Mouse (Mus musculus) urinary bladder, postnatal 4 days (tissue): ENCODE results near the gene Rasl10a.

Experiments
- DNase-seq, 2 experiments: peaks; one replicate each; pipeline ENCODE4 v3.0.0; 2021 to 2022; ENCODE audit warnings: low spot score in 2 of 2

Rasl10a gene

DNA sequence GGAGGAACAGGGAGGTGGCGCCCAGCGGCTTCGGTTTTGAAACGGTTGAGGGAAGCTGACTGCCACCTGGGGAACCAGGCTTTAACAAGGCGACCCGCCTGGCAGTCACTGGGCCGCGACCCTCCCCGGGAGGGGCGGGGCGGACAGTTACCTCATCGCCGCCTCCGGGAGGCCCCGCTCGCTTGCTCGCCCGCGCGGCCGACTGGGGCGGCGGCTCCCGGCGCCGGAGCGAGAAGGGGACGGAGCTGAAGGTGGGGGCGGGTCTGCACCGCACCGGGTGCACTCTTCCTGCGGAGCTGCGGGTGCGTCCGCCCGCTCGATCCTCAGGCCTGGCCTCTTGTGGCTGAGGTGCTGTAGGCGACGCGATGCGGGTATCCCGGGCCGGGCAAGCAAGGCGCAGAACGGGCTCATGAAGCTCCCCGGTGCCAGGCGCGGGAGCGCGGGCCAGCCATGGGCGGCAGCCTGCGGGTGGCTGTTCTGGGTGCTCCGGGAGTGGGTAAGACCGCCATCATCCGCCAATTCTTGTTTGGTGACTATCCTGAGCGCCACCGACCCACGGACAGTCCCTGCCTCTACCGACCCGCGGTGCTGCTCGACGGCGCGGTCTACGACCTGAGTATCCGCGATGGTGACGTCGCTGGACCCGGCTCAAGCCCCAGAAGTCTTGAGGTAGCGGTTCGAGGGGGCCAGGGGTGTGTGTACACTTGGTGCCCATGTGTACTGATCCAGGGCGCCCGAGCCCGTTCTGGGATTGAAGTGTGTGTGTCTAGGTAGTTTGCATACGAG is at the start of gene Rasl10a:
TSS of gene Rasl10a (plus strand) at position 273 of the 786 bp plus-strand sequence.
- no peak for DNase-seq

DNA sequence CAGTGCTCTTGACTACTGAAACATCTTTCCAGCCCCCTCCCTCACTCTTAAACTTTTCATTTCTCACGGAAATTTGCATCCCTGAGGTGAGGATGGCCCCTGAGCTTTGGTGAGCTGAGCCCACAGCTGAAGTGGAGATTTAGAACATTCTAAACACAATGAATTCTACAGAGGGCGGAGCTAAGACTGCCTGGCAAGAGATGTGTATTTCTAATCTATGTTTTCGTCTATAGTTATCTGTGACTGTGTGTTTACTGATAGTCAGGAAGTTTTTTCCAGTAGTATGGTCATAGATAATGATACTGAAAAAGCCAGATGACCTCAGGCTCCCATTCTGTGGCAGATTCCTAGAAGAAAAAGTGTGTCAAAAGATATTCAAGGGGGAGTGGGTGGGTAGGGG is 49.1 kb upstream of the Rasl10a start:
- DNase-seq = no peak

DNA sequence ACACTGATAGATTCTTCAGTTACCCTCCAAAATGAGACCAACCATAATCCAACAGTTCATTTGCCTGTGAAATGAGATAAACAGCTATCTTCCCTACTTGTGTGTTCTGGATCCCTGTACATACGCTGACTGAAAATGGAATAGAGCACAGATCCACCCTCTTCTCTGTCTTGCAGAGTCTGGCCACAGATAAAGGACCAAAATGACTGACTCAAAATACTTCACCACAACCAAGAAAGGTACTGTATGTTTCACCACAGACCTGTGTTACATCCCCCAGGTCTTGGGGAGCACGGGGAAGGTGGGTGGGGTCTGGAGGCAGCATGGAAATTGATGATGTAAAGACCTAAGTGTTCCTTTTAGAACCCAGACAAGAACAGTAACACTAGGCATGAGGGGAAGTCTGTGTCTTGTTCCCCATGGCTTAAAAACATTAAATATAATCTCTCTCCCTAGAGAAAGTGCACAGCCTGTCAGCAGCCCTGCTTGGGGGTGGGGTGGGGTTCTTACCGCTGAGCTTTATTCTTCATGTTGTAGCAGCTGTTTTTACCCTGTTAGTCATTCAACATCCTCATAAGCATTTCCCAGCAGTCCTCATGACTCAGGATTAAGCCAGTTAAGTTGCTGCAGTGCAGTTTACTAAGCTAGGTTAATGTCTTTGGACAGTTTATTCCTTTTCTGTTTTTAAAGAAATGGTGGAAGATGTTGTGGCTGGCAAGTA is 48.4 kb upstream of the Rasl10a start:
- DNase-seq = no peak

DNA sequence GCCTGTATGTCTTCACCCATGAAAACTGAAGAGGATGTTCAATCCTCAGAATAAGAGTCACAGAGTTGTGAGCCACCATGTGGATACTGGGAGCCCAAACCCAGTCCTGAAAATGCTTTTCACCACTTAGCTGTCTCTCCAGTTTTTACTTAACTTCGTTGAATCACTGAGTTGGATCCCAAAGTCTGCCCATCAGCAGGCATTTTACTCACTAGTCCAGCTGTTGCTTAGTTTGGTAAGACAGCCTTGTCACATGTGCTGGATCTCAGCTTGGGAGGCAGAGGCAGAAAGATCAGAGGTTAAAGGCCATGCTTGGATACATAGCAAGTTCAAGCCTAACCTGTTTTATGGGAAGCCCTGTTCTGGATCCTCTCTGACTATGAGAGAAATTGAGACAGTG is 47.7 kb upstream of the Rasl10a start:
- DNase-seq = no peak

DNA sequence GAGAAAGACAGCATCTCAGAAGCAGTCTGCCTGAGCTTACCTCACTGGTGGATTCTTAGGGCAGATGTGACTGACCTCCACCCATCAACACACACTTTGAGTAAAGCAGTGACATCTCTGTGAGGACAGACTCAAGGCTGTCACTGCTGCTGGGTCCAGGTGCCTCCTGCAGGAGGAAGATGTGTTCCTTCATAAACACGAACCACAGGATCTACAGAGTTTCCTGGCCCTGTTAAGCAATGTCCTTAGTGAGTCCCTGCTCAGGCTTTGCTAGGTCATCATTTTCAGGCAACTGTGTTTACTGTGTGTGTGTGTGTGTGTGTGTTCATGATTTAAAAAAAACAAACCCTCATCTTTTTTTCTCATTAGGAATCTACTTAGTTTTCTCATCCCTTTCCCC is 46.4 kb upstream of the Rasl10a start:
- DNase-seq = no peak

DNA sequence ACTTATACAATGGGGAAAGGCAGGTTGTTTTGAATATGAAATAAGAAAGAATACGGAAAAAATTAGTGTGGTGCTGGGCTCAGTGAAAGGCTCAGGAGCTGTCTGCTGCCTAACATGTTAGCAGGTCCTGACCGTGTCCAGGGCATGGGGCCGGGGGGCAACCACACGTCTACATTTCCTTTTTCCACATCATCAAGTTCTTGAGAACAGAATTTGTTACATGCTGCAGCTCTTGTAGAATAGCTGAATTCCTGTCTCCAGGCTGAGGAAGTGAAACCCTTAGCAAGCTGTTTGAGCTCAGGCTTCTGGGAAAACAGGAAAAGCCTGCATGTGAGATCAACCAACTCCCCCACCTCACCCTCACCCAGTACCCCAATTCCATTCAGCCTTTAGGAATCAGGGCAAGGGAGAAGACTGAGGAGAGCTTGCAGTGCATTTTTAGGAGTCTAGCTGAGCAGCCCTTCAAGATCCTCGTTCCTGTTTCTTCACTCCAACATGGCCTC is 45.7 kb upstream of the Rasl10a start:
- DNase-seq = no peak

DNA sequence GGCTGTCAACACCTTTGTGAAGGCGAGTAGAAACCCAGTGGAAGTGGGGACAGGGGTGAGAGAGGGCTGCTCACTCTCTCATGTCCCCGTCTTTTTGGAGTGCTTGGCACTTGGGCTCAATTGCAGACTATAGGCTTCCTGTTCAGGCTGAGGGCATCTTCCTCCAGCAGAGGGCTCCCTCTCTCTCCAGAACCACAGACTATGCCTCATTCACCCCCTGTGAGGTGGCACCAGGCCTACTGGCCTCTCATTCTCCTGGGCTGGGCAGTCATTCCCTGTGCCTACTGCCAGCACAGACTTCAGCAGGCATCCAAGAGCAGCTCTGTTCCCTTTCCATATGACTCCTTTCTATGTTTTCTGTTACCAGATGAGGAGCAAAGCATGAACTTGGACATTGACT is 42.2 kb upstream of the Rasl10a start:
- no peak for DNase-seq

DNA sequence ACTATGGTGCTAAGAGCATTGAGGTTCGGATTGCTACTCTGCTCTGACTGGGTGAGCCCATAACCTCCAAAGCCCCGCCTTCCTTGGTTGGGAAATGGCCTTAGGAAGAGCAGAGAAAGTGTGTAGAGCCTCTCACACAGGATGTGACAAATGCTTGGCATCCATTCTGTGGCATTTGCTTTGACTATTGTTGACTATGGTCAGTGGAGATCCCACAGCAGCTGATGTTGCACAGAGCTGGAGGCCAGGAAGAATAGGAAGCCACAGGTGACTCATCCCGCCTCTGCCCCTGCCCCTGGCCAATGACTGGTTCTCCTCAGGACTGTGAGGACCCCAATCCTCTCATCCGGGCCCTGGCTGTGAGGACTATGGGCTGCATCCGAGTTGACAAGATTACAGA is 41.6 kb upstream of the Rasl10a start:
- DNase-seq = no peak

DNA sequence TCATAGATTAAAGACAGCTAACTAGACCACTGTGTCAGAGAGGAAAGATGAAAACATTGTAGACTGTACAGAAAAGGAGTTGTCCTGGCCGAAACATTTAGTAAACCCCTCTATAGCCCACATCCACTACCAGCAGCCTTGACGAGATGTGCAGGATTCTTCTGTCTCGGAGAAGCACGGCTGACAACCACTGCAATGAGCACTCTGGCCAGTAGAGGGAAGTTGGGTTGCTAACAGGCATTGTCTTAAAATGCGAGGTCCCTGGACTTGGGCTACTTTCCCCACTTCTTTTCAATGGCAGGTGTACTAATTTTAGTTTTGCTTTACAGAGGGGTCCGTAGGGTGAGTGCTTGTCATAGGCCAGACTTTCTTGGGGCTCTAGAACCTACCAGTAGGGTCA is 40.4 kb upstream of the Rasl10a start:
- DNase-seq = no peak

DNA sequence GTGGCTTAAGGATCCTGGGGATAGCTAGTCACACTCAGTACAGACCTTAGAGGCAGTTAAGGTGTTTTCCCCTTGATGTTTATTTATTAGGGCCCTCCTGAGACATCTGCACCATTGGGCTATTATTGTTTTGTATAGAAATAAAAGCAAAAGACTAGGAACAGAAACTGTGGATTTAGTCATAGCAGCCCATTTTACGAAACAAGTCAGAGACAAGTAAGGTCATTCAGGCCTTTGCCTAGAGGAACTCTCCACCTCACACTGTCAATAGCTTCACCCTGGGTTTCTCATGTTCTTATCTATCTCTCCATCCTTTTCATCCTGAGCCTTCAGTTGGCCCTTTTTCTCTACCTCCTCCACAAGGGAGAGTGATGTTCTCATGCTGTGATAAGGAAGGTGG is 32.8 kb upstream of the Rasl10a start:
- DNase-seq = no peak

DNA sequence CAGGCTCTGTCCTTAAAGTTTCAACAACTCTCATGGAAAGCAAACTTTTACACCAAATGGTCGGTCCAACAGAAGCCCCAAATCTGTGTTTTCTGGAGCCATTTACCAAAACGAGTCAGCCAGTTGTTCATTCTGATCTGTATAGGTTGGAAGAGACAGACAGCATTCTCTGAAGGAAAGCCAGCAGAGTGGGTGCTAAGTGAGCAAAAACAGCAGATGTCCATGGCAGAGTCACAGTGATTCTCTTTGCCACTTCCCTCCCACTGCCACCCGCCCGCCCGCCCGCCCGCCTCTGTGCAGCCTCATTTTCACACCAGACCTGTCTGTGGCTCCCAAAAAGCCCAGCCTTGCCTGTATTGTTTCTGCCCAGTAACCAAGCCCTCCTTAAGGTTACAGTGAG is 29.7 kb upstream of the Rasl10a start:
- no peak for DNase-seq

DNA sequence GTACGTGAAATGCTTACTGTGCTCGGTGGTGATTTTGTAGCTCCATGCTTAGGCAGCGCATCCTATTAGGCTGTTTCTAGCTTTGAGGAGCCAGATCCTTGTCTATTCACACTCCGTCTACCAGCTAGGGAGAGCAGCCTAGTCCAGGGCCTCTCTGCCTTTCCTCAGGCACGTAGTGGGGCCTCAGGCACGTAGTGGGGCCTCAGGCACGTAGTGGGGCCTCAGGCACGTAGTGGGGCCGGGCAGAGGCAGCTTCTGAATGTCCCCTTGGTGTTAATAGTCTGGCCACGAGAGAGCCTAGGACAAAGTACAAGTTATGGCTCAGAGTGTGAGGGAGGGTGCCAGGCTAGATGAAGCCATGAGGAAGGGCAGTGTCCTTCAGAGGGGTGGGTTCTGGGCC is 25.2 kb upstream of the Rasl10a start:
- DNase-seq = no peak

DNA sequence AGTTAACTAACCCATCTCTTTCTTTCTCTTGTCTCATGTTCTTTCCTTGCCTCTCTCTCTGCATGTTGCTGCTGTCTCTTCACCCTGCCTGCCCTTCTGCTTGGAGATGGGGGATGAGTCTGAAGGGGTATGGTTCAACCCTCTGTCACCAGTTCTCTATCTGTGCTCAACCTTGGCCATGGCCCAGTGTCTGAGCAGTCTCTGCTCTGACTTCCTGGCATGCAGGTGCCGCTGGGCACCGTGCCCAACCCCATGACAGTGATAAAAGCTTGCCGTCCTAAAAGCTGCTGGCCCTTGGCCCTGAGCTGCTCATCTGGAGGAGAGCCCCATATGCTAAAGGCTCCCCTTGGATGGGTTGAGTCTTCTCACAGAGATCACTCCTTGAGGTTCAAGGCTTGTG is 24.8 kb upstream of the Rasl10a start:
- DNase-seq = no peak

DNA sequence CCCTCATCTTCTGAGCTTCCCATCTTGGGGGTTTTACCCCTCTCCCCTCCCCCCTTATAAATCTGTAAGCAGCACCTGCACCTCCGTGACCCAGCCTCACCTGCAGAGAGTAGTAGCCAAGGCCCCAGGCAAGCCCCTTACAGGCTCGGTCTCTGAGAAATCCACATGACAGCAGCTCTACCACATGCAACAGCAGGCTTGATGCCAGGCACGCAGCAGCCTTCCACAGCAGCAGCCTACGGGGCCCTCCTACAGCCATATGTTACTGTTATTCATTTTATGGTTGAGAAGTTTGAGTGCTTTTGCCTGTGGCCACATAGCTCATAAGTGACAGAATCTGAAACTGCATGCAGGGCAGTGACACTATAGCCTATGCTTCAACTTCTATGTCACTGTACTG is 22.5 kb upstream of the Rasl10a start:
- DNase-seq = no peak

DNA sequence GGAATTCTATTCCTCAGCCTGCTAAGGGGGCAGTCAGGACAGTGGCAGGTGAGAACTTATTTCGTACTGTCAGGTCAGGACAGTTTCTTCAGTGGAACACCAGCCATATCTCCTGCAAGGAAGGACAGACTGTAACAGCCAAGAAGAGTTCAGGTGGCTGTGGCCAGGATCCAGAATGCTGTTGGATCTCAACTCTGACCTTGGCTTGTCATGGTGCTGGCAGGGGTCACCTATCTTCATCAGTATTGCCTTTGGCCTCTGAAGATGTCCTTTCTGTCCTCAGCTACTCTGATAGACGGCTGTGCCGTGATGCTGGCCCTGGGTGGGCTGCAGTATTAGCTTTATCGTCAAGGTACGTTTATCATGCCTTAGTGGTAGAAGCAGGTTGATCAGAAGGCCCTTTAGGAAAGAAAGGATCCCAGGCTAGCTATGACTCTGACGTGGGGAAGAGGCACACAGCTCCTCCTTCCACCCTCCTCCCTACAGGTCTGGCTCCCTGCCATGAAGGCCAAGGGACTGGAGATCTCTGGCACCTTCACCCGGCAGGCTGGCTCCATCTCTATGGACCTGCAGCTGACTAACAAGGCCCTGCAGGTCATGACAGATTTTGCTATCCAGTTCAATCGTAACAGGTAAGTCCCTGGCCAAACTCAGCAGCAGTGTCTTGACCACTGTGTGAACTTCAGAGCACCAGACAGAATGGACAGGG is 20.6 kb upstream of the Rasl10a start:
- DNase-seq = no peak

DNA sequence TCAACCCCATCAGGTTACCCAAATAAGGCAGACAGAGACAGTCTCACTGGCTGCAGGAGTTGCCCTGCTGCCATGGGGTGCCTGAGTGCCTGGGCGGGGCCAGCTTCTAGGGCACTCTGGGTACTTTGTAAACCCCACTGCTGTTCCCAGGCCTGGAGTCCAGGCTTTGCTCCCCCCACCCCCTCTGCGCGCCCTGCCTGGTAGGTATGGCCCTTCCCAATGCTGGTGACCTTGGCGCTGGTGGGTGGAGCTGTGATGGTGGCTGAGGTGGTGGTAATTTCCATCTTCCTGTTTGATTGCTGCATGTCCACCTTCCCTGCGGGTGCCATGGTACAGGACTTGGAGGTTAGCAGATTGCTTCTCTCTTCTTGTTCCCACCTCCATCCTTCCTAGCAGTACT is 17.3 kb upstream of the Rasl10a start:
- DNase-seq = no peak

DNA sequence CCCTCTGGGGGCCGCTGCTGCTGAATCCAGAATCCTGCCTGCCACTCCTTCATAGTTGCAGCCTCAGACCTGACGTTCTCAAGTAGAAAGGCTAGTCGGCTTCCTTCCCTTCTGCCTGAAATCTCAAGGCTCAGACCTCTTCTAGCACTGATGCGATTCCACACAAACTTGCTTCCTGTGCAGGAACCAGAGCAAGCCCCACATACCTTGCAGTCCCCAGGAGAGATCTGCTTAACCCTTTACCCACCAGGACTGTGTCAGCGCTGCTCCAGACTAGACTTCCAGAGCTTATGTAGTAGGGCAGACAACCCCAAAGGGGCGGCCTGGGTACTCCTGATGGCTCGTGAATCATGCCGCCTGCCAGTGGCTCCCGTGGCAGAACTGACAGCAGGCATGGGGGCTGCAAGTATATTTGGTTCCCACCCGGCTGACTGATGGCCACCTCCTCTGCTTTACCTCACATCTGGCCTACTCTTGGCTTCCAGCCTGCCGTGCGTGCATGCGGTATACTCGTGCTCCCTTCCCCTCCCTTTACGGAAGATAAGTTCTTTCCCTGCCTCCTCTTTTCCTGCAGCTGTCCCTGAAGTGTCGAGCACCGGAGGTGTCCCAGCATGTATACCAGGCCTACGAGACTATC is 16.7 kb upstream of the Rasl10a start:
- DNase-seq = no peak

DNA sequence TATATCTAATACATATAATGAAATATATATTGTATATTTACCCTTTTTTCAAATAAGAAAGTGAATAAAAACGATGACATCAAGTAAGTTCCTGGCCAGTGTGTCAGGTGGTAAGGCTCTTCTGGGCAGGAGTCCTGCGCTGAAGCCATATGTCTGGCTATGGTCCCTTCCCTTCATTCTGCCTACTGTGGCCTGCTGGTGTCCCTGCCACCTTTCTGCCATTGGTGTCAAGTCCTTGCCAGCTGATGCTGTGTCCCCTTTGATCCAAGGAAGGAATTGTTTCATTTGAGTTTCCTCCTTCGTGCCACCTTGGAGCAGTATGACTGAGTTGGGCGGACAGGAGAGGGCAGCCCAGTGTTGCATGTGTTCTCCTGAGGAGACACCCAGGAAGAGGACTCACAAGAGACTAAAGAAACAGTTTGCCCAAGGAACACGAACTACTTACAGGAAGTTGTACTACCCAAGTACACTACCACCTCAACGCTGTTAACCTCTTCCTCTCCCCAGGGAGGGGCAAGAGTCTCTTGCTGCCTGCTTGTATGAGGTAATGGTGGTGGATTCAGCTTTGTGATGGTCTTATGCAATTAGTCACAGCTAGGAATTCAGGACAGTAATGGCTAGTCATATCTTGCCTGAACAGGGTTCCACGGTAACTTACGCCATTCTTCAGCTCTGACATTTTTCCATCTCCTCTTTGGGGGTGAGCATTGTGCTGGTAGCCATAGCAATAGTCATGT is 15.1 kb upstream of the Rasl10a start:
- DNase-seq = no peak

DNA sequence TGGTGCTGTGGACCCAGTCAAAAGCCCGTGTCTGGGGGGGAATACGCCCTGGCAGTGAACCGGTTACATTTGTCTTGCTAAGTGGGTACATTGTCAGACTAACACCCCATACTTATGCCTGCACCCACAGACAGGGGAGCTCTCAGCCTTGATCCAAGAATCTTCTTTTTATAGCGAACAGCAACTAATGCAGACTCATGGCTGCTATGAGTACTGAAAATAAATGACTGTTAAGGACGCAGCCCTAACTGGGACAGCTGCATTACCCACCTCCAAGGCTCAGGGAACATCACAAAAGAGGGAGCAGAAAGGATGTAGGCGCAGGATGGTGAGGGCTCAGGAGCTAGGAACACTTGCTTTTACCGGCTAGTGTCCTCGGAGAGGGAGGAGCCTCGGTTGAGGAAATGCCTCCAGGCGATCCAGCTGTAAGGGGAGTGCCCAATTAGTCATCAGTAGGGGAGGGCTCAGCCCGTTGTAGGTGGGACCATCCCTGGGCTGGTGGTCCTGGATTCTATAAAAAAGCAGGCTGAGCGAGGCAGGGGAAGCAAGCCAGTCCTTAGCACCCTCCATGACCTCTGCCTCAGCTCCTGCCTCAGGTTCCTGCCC is 11.5 kb upstream of the Rasl10a start:
- DNase-seq = no peak

DNA sequence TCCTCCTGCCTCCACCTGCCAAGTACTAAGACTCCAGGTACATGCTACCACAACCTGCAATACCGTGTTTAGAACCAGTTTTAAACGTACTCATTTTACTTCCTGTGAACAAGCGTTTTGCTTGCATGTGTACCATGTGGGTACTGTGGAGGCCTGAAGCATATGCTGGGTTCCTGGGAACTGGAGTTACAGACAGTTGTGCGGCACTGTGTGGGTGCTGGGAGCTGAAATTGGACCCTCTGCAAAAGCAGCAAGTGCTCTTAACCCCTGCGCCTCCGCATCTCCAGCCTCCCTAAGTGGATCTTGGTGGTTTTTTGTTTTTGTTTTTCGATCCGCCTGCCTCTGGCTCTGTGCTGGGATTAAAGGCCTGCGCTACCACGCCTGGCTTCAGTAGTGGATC is 6.3 kb upstream of the Rasl10a start:
- DNase-seq = no peak
